Mouse (Mus musculus) limb, embryonic 12.5 days (tissue): ENCODE data around the gene Tlcd2. TPM values are rescaled to one million over a fixed set of nuclear protein-coding genes. Genes with fewer than 3 reads are reported as not detected.

Experiments used
- ATAC-seq: fragments of 200-750 bp; cut with Nextera tagmentation; 2 replicates; pipeline ENCODE4 v1.8.0; 2017; ENCODE audit warnings: low read depth, moderate TSS enrichment; ENCODE audit not compliant: insufficient number of reproducible peaks, insufficient read depth, low FRiP score, low TSS enrichment
- H3K27ac ChIP-seq: fragments of 300-500 bp; sonication (generic); 2 replicates; pipeline ENCODE4 v1.5.1; 2016; ENCODE audit warnings: mild to moderate bottlenecking, moderate library complexity
- H3K27me3 ChIP-seq: fragments of 300-500 bp; sonication (generic); 2 replicates; pipeline ENCODE4 v1.6.1; 2016; ENCODE audit warnings: mild to moderate bottlenecking, moderate library complexity
- H3K36me3 ChIP-seq: fragments of 300-500 bp; sonication (generic); 2 replicates; pipeline ENCODE4 v1.6.1; 2016; ENCODE audit warnings: mild to moderate bottlenecking, moderate library complexity
- H3K4me1 ChIP-seq: fragments of 300-500 bp; sonication (generic); replicated peaks from 2 replicates; pipeline ENCODE4 v1.6.1; 2016
- H3K4me2 ChIP-seq: fragments of 300-500 bp; sonication (generic); 2 replicates; pipeline ENCODE4 v1.6.1; 2016; ENCODE audit warnings: mild to moderate bottlenecking, moderate library complexity
- H3K4me3 ChIP-seq: fragments of 300-500 bp; sonication (generic); replicated peaks from 2 replicates; pipeline ENCODE4 v1.5.1; 2016; ENCODE audit warnings: mild to moderate bottlenecking
- H3K9ac ChIP-seq: fragments of 300-500 bp; sonication (generic); replicated peaks from 2 replicates; pipeline ENCODE4 v1.6.1; 2016; ENCODE audit warnings: mild to moderate bottlenecking, moderate library complexity
- H3K9me3 ChIP-seq: fragments of 300-500 bp; sonication (generic); 2 replicates; pipeline ENCODE4 v1.6.1; 2016; ENCODE audit warnings: mild to moderate bottlenecking, moderate library complexity
- WGBS: fragments of 180-500 bp; shearing (Covaris S2); methylation state at CpG from one replicate; pipeline ENCODE4 v1.1.7; 2016; 5-methylcytosine and 5-hydroxymethylcytosine counted together
- polyA plus RNA-seq: library from polyadenylated mRNA; unstranded; fragments of >200 nt; fragmentation: Nextera tagmentation; extraction: Ambion mirVana; gene quantifications from 2 replicates; pipeline ENCODE4 v1.2.1, GENCODE M21; 2016

The Tlcd2 gene
- polyA plus RNA-seq, result 15.6 and 17.5 TPM in 2 replicates

DNA sequence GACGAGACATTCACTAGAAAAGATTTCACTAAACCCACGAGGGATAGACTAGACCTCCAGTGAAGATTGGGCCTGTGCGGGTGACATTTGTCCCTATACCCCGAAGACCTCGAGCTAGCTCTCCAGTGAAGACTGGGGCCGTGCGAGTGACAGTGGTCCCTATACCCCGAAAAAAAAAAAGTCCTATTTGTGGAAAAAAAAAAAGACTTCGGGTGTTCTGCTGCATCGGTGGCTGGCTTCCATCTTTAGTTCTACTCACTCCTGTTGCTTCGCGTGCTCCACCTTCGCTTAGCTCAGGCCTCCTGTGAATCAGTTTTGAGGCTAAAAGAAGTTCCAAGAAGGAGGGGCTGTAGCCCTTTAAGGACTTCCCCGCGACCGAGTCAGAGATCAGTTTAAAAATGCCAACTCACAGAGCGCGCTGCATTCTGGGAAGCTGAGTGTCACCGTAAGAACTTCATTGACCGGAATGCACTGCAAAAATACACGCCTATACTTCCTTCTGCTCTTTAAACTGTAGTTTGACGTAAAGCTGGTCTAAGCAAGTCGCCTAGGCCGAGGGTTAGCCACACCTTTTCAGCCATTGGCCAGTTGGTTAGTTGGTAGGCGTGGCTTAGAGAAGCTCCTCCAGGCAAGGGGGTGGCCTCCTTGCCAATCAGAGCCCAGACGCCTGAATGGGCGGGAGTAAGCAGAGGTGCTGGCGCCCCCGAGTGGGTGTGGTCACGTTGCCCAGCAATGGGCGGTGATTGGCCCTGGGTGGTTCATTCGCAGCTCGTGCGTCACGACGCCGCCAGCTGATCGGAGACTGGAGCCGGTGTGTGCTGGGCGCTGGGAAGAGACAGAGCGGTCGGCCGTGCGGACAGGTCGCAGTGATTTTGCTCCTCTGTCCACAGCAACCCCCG, at the start of gene Tlcd2:
Gene Tlcd2 (plus strand): TSS at position 872 of the 899 bp plus-strand sequence.
- peak; percentile 95 for ATAC-seq
- WGBS, result under 1% methylated on average over 46 of the region's 46 CpGs
- H3K4me2 ChIP-seq, result peak within 1 kb of the TSS; percentile 96
- no peaks in the 10 kb centered on the region for H3K9me3 ChIP-seq
- H3K9ac ChIP-seq, result peak within 1 kb of the TSS; percentile 65
- peak within 1 kb of the TSS; percentile 69 for H3K4me3 ChIP-seq
- peak within 1 kb of the TSS; percentile 93 for H3K27ac ChIP-seq
- H3K27me3 ChIP-seq, result no peaks in the 10 kb centered on the region
- H3K36me3 ChIP-seq, result peaks cover 7% of the 10 kb centered on the region; the same call in 1 of the 2 replicates
- peaks cover 37% of the 10 kb centered on the region for H3K4me1 ChIP-seq

DNA sequence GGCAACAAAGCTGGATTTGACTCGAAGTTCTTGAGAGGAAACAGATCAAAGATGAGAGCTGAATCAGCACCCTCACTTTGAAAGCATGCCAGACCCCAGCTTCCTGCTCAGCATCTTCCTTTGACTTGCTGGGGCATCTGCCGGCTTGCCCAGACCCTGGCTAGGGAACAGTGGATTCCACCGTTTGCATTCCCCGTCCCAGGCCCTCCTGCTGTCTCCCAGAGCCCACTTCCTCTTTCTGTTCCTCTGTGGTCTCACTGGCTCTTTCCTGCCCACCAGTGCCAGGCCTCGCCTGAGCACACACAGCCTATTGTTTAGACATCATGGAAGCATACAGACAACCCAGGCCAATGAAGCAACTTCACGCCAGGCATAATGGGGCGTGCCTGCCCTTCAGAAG, 46.4 kb upstream of the Tlcd2 start:
- ATAC-seq, result no peak
- no peak overlapping the region for H3K9ac ChIP-seq
- 64% methylated on average over 7 of the region's 7 CpGs for WGBS

DNA sequence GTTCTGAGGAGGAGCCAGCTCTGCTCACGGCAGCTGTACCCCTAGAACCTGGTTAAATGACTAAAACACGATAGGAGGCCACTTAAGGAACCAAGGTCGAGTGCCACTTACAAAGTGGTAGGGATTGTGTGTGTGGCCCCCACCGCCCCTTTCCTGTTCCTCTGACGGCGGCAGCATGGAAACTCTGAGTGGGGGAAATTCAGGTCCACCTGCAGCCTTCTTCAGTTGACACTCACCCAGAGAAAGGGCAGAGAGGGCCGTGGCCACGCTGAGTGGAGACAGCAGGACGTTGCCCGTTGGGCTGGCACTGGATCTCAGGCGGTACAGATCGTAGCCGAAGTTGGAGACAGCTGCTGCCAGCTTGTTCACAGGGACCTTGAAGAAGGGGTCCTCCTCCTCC, 45.5 kb upstream of the Tlcd2 start:
- Histone ChIP-seq H3K4me1 (peaks cover 8% of the 10 kb centered on the region), H3K27ac (no peak overlapping the region), H3K36me3 (peaks cover 64% of the 10 kb centered on the region), H3K4me3 (no peak overlapping the region), H3K9me3 (no peaks in the 10 kb centered on the region), H3K9ac (no peak overlapping the region), H3K27me3 (no peaks in the 10 kb centered on the region), H3K4me2 (no peak overlapping the region)
- 91% methylated on average over 13 of the region's 13 CpGs for WGBS
- ATAC-seq, result no peak

More for the DNA sequence above, 46.4 kb upstream of the Tlcd2 start:
- Histone ChIP-seq H3K4me3 (no peak overlapping the region), H3K4me1 (no peaks in the 10 kb centered on the region), H3K9me3 (no peaks in the 10 kb centered on the region), H3K36me3 (peaks cover 73% of the 10 kb centered on the region), H3K4me2 (no peak overlapping the region), H3K27me3 (no peaks in the 10 kb centered on the region), H3K27ac (no peak overlapping the region)

DNA sequence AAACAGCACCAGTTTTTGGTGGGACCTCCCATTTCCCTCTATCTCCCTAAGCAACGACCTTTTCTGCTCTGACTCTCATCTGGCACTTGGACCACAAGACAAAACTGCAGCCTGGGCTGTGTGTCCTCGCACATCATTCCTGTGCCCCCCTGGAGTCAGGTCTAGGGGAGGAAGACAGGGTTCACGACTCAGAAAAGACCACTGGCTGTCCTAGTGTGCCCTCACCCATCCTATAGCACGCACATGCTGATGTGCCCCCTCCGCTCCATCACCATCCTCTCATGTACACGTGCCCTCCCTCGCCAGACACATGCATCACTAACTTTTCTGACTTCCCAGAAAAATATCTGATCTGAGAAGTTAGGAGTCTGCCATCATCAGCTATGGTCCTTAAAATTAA, 41.5 kb upstream of the Tlcd2 start:
- Histone ChIP-seq H3K4me1 (peaks cover 18% of the 10 kb centered on the region), H3K9me3 (no peaks in the 10 kb centered on the region), H3K27ac (no peak overlapping the region), H3K4me3 (no peak overlapping the region), H3K27me3 (no peaks in the 10 kb centered on the region), H3K9ac (no peak overlapping the region), H3K4me2 (peak overlapping the region; percentile 68; the same call in 1 of the 2 replicates), H3K36me3 (peaks cover 28% of the 10 kb centered on the region)
- no peak for ATAC-seq
- WGBS, result 86% methylated on average over 7 of the region's 7 CpGs

DNA sequence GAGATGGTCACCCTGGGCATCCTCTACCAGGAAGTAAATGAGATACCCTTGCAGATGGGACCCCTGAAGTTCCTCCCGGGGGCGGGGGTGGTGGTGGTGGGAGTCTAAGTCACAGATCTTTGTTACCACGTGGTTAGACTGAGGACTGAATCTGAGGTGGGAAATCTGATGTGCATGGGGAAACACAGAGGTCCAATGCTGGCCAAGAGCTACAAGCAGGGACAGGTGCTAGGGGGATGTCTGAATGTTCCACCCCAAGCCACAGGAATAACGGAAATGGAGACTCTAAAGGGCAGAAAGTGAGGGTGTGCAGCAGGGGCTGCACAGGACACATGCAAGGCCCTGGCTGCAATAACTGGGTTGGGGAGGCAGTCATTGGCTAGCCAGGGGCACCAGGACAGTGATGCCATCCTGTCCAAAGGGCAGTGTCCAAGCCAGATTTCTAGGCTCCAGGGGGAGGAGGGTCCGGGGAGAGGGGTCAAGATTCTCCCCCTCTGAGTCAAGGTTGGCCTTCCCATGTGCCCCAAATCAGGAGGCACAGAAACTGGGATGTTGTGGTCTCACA, 40.6 kb upstream of the Tlcd2 start:
- H3K9me3 ChIP-seq, result no peaks in the 10 kb centered on the region
- H3K36me3 ChIP-seq, result peaks cover 19% of the 10 kb centered on the region
- peaks cover 18% of the 10 kb centered on the region for H3K4me1 ChIP-seq
- no peaks in the 10 kb centered on the region for H3K27me3 ChIP-seq
- H3K27ac ChIP-seq, result peak overlapping the region; percentile 76
- peak overlapping the region; percentile 54 for H3K9ac ChIP-seq
- peak; percentile 8; the same call in 1 of the 2 replicates for ATAC-seq
- WGBS, result 46% methylated on average over 5 of the region's 5 CpGs
- peak overlapping the region; percentile 47 for H3K4me3 ChIP-seq
- peak overlapping the region; percentile 68 for H3K4me2 ChIP-seq

DNA sequence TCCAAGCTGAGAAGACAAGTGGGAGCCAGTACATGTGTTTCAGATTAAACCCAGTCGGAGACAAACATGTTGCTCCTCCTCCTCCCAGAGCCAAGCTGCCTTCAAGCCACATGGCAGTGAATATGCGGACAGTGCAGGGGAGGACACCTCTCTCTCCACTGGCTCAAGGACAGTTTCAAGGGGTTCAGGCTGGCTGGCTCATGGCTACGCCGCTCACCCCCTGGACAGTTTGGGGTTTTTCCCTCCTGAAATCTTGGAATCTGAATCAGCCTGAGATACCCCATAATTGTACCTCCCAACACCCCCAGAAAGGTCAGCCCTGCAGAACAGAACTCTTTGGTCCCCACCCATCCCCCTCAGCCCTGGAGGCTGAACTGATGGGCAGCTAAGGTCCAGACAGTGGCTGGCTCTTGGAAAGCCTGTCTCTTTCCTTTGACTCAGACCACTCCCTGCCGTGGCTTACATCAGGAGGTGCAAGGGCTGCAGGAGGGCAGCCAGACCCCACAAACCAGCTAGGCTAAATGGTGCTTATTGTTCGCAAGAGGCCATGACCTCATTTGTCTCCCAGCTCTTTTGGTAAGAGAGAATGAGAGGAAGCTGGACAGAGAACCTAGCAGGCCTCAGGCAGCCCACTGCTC, 40.0 kb upstream of the Tlcd2 start:
- H3K4me2 ChIP-seq, result peak overlapping the region; percentile 68
- H3K4me3 ChIP-seq, result peak overlapping the region; percentile 47
- no peaks in the 10 kb centered on the region for H3K9me3 ChIP-seq
- H3K36me3 ChIP-seq, result peaks cover 13% of the 10 kb centered on the region
- no peaks in the 10 kb centered on the region for H3K27me3 ChIP-seq
- H3K27ac ChIP-seq, result peak overlapping the region; percentile 76
- peak; percentile 37; the same call in 1 of the 2 replicates for ATAC-seq
- H3K9ac ChIP-seq, result peak overlapping the region; percentile 54
- 25% methylated on average over 6 of the region's 6 CpGs for WGBS
- peaks cover 18% of the 10 kb centered on the region for H3K4me1 ChIP-seq

DNA sequence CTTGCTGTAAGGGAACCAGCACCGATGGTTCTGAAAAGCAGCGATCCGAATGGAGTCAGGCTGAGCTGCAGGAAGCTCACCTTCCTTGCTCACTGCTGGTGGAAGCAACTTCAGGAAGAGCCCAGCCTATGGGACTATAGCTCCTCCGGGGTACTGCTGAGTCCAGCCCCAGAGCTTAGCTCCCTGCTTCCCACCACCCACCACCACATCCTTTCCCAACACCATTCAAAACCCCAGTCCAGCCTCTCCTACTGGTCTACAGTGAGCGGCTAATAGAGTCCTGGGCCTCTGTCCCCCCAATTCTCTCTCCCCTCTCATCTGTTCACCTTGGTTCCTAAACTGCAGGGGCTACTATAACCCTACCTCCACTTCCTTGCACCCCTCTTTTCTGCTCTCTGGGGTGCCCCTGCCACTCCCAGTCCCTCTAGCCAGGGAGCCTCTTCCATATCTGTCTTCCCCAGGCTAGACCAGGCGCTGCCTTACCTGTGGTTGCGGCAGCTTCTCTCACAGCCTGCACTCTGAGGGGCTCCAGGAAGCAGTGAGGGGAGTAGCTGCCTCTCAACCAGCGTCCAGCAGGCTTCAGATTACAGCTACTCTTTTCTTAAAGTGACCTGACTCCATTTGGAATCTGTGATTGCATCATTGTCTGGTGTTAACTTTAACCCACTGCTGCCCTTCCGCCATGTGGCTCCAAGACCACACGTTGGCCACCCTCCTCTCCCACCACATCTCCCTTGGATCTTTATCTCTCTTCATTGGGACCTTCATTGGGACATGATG, 39.3 kb upstream of the Tlcd2 start, which contains the start of gene Serpinf1:
Gene Serpinf1 (minus strand): TSS at position 689 of the 780 bp plus-strand sequence.
- WGBS, result 21% methylated on average over 10 of the region's 10 CpGs
- H3K27me3 ChIP-seq, result no peaks in the 10 kb centered on the region
- peak within 1 kb of the TSS; percentile 54 for H3K9ac ChIP-seq
- H3K27ac ChIP-seq, result peak within 1 kb of the TSS; percentile 76
- peaks cover 18% of the 10 kb centered on the region for H3K4me1 ChIP-seq
- H3K36me3 ChIP-seq, result peaks cover 6% of the 10 kb centered on the region; the same call in 1 of the 2 replicates
- H3K4me3 ChIP-seq, result peak within 1 kb of the TSS; percentile 47
- no peaks in the 10 kb centered on the region for H3K9me3 ChIP-seq
- peak within 1 kb of the TSS; percentile 68 for H3K4me2 ChIP-seq
- ATAC-seq, result peak; percentile 53

DNA sequence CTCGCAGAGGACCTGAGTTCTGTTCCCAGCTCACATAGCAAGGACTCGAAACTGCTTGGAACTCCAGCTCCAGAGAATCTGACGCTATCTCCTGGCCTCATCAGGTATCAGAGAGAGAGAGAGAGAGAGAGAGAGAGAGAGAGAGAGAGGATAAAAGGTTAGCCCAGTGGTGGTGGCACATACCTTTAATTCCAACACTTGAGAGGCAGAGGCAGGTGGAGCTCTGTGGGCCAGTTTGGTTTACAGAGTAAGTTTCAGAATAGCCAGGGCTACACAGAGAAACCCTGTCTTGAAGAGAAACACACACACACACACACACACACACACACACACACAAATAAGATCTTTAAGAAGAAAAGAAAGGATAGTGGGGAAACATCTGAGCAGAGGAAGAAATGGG, 38.4 kb upstream of the Tlcd2 start:
- Histone ChIP-seq H3K36me3 (no peaks in the 10 kb centered on the region), H3K27me3 (no peaks in the 10 kb centered on the region), H3K4me3 (no peak overlapping the region), H3K4me1 (peaks cover 18% of the 10 kb centered on the region), H3K27ac (no peak overlapping the region), H3K9me3 (no peaks in the 10 kb centered on the region), H3K9ac (no peak overlapping the region), H3K4me2 (no peak overlapping the region)
- WGBS, result 89% methylated on average over 3 of the region's 3 CpGs
- no peak for ATAC-seq

DNA sequence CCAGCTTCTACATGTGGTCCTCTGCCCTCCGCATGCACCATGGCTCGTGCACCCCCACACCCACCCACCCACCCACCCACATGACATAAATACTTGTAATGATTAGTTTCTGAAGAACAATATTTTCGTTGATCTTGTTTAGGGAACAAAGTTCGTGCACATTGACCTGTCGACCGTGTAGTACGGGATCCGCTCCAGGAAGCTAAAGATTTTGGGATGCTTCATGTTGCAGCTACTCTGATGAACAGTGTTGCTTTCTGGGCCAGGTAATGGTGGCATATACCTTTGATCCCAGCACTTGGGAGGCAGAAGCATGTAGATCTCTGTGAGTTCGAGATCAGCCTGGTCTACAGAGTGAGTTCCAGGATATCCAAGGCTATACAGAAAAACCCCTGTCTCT, 37.5 kb upstream of the Tlcd2 start:
- no peak for ATAC-seq
- WGBS, result 91% methylated on average over 9 of the region's 9 CpGs
- Histone ChIP-seq H3K4me1 (peaks cover 18% of the 10 kb centered on the region), H3K9me3 (no peaks in the 10 kb centered on the region), H3K4me2 (no peak overlapping the region), H3K36me3 (no peaks in the 10 kb centered on the region), H3K27me3 (no peaks in the 10 kb centered on the region), H3K9ac (no peak overlapping the region), H3K4me3 (no peak overlapping the region), H3K27ac (no peak overlapping the region)

DNA sequence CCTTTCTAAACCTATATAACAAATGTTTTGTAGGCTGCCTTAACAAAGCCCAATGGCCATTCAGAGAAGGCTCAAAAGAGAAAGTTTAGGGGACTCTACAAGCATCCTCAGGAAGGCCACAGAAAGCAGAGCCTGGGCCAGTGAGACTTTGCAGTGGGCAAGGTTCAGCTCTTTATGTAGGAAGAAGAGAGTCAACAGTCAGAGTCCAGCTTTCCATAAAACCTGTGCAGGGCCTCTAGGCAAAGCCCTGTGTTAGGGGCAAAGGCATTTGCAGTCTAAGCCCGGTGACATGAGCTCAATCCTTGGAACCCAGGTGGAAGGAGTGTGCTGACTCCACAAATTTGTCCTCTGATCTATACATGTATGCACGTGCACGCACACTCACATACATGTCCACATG, 37.1 kb upstream of the Tlcd2 start:
- peaks cover 18% of the 10 kb centered on the region for H3K4me1 ChIP-seq
- WGBS, result 90% methylated on average over 3 of the region's 3 CpGs
- no peak overlapping the region for H3K27ac ChIP-seq
- no peak overlapping the region for H3K4me3 ChIP-seq
- no peak overlapping the region for H3K9ac ChIP-seq
- no peaks in the 10 kb centered on the region for H3K27me3 ChIP-seq
- no peak for ATAC-seq
- H3K9me3 ChIP-seq, result no peaks in the 10 kb centered on the region
- no peaks in the 10 kb centered on the region for H3K36me3 ChIP-seq
- H3K4me2 ChIP-seq, result no peak overlapping the region
